Mouse (Mus musculus): Measurements from ENCODE around the gene D430041D05Rik.

D430041D05Rik gene

DNA sequence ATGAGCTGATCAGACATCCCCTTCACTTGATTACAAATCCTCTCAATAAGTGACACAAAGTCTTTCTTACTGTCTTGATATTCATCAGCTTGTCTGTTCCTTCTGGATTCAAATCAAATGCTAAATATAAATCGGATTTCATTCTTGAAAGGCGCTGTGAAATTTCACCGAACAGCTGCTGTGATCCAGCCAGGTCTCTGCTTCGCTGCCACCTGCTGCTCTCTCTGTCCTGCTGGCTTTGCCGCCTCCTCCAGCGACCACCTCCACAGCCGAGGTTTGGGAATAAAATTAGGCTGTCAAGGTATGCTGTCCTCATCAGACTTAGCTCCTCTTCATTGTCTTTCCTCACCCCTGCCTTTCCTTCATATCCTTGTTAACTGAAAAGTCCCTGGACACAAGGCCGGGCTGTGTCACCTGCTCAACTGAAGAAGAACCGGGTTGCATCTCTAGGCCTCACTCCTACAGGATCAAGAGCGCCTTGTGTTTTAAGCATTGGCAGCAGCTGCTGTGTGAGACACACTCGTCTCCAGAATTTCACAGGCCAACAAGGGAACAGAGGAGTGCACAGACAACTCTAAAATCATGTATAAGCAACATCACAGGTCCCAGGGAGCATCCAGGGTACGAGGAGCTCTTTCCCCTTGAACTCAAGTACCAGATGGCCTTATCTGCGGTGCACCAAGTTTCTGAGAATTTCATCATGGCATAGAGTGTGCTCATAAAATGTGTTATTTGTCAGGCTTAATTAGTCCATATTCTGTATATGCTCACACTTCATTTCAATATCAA, 59.2 kb downstream of the D430041D05Rik start:
- DNase-seq (ENCODE audit: low spot score in 2 of 2), result no peak

DNA sequence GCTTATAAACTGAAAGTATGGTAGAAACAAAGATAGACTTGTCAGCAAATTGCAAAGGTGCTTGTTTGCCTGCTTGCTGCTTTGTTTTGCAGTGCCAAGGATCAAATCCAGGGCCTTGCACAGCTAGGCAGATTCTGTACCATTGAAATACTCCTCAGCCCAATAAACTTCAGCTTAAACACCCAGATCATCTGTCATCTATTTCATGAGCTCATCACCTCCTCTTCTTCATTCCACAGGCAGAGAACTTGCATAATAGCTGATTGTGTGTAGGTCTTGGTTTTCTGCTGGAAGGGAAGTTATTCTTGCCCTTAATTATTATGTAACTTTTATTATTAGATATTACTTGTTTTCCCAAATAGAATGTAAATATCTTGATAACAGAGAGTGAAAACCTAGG, 73.2 kb downstream of the D430041D05Rik start:
- no peak for DNase-seq (ENCODE audit: low spot score in 2 of 2)

- no peak for DNase-seq (ENCODE audit: low spot score in 2 of 2)
Measured at GRCm38 (mm10) chr2:104335824-104336223, 75.0 kb downstream of the D430041D05Rik start.

DNA sequence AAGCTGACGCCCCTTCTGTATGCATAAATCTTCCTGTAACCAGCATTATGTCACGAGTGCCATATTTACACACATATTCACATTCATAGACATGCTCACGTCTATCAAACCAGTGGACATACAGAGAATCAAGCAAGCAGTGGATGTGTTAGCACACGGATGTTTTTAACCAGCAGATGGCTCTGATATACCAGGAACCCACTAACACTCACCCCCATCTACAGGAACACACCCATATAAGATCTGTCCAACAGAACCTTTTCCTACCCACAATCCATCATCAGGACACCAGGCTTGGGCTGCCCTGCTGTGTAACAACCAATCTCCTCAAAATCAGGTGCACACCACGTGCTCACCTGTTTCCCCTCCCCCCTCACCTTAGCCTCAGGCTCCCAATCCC, 76.9 kb downstream of the D430041D05Rik start:
- DNase-seq (ENCODE audit: low spot score in 2 of 2), result no peak

DNA sequence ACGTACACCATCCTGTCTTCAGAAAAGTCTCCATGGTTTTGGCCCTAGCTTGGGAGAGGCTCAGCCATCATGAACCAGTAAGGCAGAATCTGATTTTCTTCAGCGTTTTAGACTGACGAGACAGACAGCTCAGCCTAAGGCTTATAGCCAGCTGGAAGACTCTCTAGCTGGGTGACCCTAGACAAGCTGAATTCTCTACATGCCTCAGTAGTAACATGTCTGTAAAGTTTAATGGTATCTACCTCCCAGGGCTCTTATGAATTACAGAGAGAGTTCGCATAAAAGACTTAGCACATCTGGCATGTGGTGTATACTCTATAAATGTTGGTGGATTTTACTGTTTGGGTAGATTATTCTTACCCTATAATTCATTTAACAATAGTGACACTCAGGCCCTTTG, 78.1 kb downstream of the D430041D05Rik start:
- DNase-seq (ENCODE audit: low spot score in 2 of 2), result no peak

DNA sequence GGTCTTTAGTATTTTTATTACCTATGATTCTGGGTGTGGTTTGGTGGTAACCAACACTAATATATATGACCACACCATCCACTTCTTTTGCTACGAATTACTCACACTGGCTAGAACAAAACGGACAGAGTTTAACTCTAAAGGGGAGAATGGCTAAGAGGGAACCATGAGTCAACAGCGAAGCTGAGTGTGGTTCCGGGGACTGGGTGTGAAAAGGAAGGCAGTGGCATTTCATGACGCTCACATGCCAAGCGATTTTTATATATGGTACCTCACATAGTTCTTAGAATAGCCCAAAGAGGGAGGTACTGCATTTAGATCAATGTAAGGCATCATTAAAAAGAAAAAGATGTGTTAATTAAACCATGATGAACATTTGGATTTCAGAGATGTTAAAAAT, 79.6 kb downstream of the D430041D05Rik start:
- DNase-seq (ENCODE audit: low spot score in 2 of 2), result no peak

GRCm38 (mm10) chr2:104327116-104327794, 83.6 kb downstream of the D430041D05Rik start:
- no peak for DNase-seq (ENCODE audit: low spot score in 2 of 2)

DNA sequence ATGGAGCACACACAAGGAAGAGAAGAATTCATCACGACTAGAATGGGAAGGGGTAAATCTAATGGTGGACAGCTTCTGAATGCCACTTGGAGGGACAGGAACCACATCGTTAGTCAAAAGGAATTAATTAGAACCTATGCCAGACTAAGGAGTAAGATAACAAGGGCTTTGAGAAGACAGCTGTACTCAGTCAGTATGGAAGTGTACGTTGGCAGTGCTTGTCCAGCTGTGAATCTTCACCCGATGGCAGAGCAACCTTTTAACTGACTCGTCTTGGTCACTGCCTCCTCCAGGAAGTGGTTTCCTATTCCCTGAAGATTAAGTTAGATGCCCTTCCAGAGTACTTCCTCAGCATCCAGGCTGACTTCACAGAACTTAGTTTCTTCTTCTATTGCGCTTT, 87.0 kb downstream of the D430041D05Rik start:
- no peak for DNase-seq (ENCODE audit: low spot score in 2 of 2)

- no peak for DNase-seq (ENCODE audit: low spot score in 2 of 2)
Measured at GRCm38 (mm10) chr2:104323351-104323750, 87.5 kb downstream of the D430041D05Rik start.

DNA sequence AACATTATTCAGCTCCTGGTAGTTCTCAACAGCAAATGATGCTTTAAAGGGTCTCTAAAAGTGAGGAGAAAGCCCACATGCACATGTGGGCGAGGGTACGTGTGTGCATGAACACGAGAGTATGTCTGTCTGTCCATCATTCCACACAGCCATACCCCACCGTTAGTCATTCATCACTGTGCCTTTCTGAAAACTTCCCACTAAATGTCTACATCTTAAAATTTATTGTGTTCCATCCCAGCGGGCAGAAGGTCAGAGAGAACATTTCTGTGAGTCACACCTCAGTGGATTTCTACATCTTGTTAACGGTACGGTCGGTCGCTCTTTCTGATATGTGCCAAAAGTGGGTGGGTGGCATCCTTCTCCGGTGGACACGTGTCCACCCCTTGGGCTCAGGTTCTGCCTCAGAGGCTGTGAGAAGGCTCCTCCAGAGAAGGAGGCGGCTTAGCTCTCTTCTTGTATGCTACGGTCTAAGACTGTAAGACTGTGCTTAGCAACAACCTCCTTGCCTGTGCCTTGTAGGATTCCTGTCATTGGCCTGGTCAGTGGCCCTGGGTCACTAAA, 90.7 kb downstream of the D430041D05Rik start:
- DNase-seq (ENCODE audit: low spot score in 2 of 2), result no peak

GRCm38 (mm10) chr2:104319443-104319842, 91.4 kb downstream of the D430041D05Rik start:
- no peak for DNase-seq (ENCODE audit: low spot score in 2 of 2)

GRCm38 (mm10) chr2:104318881-104319280, 91.9 kb downstream of the D430041D05Rik start:
- DNase-seq (ENCODE audit: low spot score in 2 of 2), result no peak

DNA sequence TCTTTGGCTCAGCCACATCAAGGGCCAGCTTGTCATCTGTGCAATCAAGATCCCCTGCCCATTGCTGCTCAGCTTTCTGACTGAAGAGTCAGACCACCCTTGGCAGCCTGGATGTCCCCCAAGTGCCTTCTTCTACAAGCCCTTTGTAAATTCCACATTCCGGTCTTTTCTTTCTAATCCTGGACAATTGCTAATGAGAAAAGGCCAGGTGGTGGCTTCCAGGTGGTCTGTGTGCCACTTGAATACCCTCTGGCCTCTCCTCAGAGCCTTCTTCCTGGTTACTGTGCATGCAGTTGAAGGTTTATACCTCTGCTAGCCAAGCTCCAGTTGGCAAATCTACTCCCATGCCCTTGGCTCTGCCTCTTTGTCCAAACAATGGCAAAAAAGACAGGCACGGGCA, 92.6 kb downstream of the D430041D05Rik start:
- no peak for DNase-seq (ENCODE audit: low spot score in 2 of 2)

- DNase-seq (ENCODE audit: low spot score in 2 of 2), result no peak
Measured at GRCm38 (mm10) chr2:104317631-104318030, 93.2 kb downstream of the D430041D05Rik start.

GRCm38 (mm10) chr2:104316483-104316882, 94.3 kb downstream of the D430041D05Rik start:
- DNase-seq (ENCODE audit: low spot score in 2 of 2), result no peak

- no peak for DNase-seq (ENCODE audit: low spot score in 2 of 2)
Measured at GRCm38 (mm10) chr2:104313246-104313645, 97.6 kb downstream of the D430041D05Rik start.

DNA sequence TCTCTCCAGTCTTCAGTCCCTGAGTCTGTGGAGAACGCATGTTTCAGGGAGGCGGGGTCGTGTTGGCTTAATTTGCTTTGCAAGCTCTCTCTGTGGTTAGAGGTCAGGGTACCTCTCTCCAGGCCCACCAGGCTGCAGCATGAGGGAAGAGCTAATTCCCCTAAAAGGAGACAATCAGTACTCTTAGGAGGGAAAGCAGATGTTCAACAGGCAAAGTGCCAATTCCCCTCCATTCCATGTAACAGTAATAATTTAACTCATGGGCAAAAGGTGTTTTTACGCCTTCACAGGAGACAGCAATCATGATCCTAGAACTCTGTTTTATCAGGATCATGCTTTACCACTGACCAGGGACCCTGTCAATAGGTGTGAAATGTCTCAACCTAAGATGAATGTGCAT, 103.7 kb downstream of the D430041D05Rik start:
- no peak for DNase-seq (ENCODE audit: low spot score in 2 of 2)

GRCm38 (mm10) chr2:104305722-104306121, 105.1 kb downstream of the D430041D05Rik start:
- no peak for DNase-seq (ENCODE audit: low spot score in 2 of 2)

GRCm38 (mm10) chr2:104299912-104300311, 110.9 kb downstream of the D430041D05Rik start:
- no peak for DNase-seq (ENCODE audit: low spot score in 2 of 2)

- peak; percentile 19 to 68 for DNase-seq (ENCODE audit: low spot score in 2 of 2)
Measured at GRCm38 (mm10) chr2:104299160-104299559, 111.7 kb downstream of the D430041D05Rik start.

- DNase-seq (ENCODE audit: low spot score in 2 of 2), result no peak
Measured at GRCm38 (mm10) chr2:104286821-104287220, 124.0 kb downstream of the D430041D05Rik start.

GRCm38 (mm10) chr2:104283401-104283955, 127.3 kb downstream of the D430041D05Rik start:
- no peak for DNase-seq (ENCODE audit: low spot score in 2 of 2)

DNA sequence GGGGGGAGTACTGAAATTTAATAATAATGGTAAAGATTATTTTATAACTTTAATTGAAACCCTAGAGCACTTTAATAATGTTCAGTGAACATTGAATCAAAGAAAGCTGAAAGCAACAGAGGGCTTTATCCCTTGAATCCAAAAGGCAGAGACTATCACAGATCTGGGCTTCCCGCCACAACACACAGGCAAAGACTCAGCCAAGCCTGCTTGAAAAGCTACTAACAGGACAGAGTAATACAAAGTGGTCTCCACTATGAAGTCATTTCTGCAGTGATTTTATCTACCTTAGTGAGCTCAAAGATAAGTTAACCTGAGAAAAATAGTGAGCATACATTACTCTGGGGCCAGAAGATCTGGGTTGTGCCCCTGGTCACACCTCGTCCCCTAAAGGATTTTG, 128.0 kb downstream of the D430041D05Rik start:
- DNase-seq (ENCODE audit: low spot score in 2 of 2), result no peak

Data from spleen, postnatal 4 days (tissue).